Mouse (Mus musculus) left cerebral cortex, postnatal 10 days (tissue): ENCODE measurements around the gene Larp1b. TPM values are rescaled to one million over a fixed set of nuclear protein-coding genes. Genes with fewer than 3 reads are reported as not detected.

ENCODE experiments used
- DNase-seq, 2 experiments: peaks; one replicate each; pipeline ENCODE4 v3.0.0; 2021 to 2022; ENCODE audit warnings: low spot score in 2 of 2, mixed read lengths in 1 of 2; ENCODE audit errors: extremely low spot score in 1 of 2
- intact Hi-C: fragments of 180-260 bp; cut with DNase I; formaldehyde crosslinking; loops from one replicate; pipeline ENCODE4 v1.15.1; 2025
- total RNA-seq, 2 experiments: library from RNA; stranded (reverse); gene quantifications; 2 replicates each; pipeline ENCODE4 v1.2.3; 2021

Gene Larp1b
- total RNA-seq, 2 experiments from 2014 or later: 23.9 to 24.5 TPM

GRCm38 (mm10) chr3:41014946-41015345 is 65.3 kb downstream of the Larp1b start:
- DNase-seq: no peak
- intact Hi-C loops: no loop called here

GRCm38 (mm10) chr3:41018022-41018608 is 68.5 kb downstream of the Larp1b start:
- DNase-seq: no peak
- intact Hi-C loops: no loop called here

- DNase-seq: no peak
- intact Hi-C loops: no loop called here
These were observed 71.1 kb downstream of the Larp1b start for GRCm38 (mm10) chr3:41020687-41021086.

GRCm38 (mm10) chr3:41021980-41022379 is 72.4 kb downstream of the Larp1b start:
- peak in 1 of 2 experiments; percentile 64 for DNase-seq

GRCm38 (mm10) chr3:41030705-41031104 is 81.1 kb downstream of the Larp1b start:
- intact Hi-C loops: no loop called here
- DNase-seq: no peak

More at GRCm38 (mm10) chr3:41021980-41022379, 72.4 kb downstream of the Larp1b start:
- intact Hi-C loops: no loop called here

- no peak for DNase-seq
- intact Hi-C loops: no loop called here
These were observed 81.9 kb downstream of the Larp1b start for GRCm38 (mm10) chr3:41031286-41032210.

GRCm38 (mm10) chr3:41038297-41038916 is 88.8 kb downstream of the Larp1b start:
- no peak for DNase-seq
- intact Hi-C loops: no loop called here

GRCm38 (mm10) chr3:41041241-41041640 is 91.6 kb downstream of the Larp1b start:
- intact Hi-C loops: loop anchor here (10.0 kb wide), 1 partner anchor 554 kb away; no protein-coding TSS in a partner anchor
- DNase-seq: no peak

GRCm38 (mm10) chr3:41042195-41042938 is 92.7 kb downstream of the Larp1b start:
- peak; percentile 39 to 41 for DNase-seq
- intact Hi-C loops: loop anchor here (10.0 kb wide), 1 partner anchor 552 kb away; no protein-coding TSS in a partner anchor

- no peak for DNase-seq
- intact Hi-C loops: loop anchor here (10.0 kb wide), 1 partner anchor 551 kb away; no protein-coding TSS in a partner anchor
These were observed 94.2 kb downstream of the Larp1b start for GRCm38 (mm10) chr3:41043756-41044354.

- intact Hi-C loops: loop anchor here (10.0 kb wide), 1 partner anchor 547 kb away; no protein-coding TSS in a partner anchor
- DNase-seq: no peak
These were observed 98.2 kb downstream of the Larp1b start for GRCm38 (mm10) chr3:41047838-41048237.

GRCm38 (mm10) chr3:41053334-41053733 is 103.7 kb downstream of the Larp1b start:
- intact Hi-C loops: no loop called here
- no peak for DNase-seq

- peak; percentile 46 to 73 for DNase-seq
- intact Hi-C loops: no loop called here
These were observed 108.8 kb downstream of the Larp1b start for GRCm38 (mm10) chr3:41058395-41058794.

GRCm38 (mm10) chr3:41059249-41059648 is 109.6 kb downstream of the Larp1b start:
- no peak for DNase-seq
- intact Hi-C loops: no loop called here

GRCm38 (mm10) chr3:41061831-41062565 is 112.4 kb downstream of the Larp1b start:
- intact Hi-C loops: no loop called here
- DNase-seq: no peak

- intact Hi-C loops: no loop called here
- no peak for DNase-seq
These were observed 113.1 kb downstream of the Larp1b start for GRCm38 (mm10) chr3:41062758-41063157.

- intact Hi-C loops: no loop called here
- no peak for DNase-seq
These were observed 115.7 kb downstream of the Larp1b start for GRCm38 (mm10) chr3:41065320-41065719.

GRCm38 (mm10) chr3:41070519-41070918 is 120.9 kb downstream of the Larp1b start:
- intact Hi-C loops: no loop called here
- no peak for DNase-seq
